Mouse (Mus musculus): ENCODE measurements around the gene Zranb1.

The Zranb1 gene

GRCm38 (mm10) chr7:133001388-133001787, 70.4 kb downstream of the Zranb1 start:
- DNase-seq (ENCODE audit: low spot score in 2 of 2), result no peak

DNA sequence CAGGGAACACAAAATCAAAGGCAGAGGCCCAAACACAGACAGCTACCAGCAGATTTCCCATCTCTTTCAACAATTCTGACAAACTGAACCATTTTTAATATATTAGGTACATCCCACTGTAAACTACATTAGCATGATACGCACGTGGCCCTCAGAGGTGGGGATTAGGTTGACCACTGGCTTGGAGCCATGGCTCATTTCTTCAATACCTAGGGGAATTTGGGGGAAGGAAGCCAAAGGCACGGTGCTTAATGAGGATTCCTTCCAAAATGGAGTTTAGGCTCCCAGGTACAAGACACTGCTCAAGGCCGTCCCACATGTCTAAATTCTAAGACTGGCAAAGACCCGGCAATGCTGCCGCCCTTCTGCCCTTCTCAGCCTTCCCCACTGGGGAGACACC, 71.3 kb downstream of the Zranb1 start:
- no peak for DNase-seq (ENCODE audit: low spot score in 2 of 2)

- DNase-seq (ENCODE audit: low spot score in 2 of 2), result peak; percentile 74 to 84
Measured at GRCm38 (mm10) chr7:133003421-133003820, 72.5 kb downstream of the Zranb1 start.

DNA sequence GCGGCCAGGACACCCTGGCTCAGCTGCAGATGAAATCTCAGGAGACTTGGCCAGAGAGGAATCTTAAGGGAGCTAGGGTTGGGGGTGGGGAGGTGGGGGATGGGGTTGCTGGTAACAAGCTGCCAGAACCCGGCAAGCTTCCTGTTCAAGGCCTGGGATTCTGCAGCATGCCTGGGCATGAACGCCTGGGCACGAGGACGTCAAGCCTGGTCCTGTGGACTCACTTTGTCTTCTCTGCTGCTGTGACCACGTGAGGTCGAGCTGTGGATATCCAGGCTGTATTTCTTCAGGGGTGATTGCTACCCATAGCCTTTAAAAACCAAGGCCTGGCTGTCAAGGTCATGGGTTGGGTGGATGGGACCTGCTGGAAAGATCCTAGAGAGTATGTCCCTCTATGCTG, 74.8 kb downstream of the Zranb1 start:
- DNase-seq (ENCODE audit: low spot score in 2 of 2), result no peak

DNA sequence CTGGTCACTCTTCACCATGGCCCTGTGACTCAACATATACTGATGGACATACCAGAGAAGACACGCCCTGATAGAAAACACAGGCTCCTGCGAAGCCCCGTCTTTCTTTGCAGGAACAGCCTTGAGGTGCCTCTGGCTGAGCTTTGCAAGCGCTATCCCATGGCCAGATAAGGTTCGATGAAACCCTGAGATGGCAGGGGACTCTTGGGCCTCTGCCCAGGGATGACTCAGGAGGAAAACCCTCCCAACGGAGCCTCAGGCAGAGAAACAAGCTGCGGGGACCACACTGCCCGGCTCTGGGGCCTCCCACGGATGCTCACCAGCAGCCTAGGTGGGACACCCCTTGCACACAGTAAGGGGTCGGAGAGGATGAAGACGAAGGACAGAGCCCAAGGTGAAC, 76.4 kb downstream of the Zranb1 start:
- no peak for DNase-seq (ENCODE audit: low spot score in 2 of 2)

DNA sequence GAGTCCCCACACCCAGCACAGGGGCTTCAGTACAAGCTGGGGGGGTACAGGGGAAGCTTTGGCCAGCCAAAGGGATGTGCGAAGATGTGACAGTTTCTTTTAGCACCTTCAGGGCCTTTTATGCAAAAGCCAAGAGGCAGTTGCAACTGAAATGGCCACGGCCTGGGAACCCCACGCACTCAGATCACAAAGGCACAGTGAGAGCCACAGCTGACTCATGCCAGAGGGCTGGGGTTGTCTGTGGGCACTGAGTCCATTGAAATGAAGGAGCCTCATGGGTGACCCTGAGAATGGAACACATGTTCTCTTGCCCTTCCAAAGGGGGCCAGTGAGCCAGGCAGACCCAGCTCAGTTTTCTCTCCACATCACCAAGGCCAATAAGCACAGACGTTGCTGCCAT, 77.7 kb downstream of the Zranb1 start:
- DNase-seq (ENCODE audit: low spot score in 2 of 2), result no peak

GRCm38 (mm10) chr7:133009676-133010075, 78.7 kb downstream of the Zranb1 start:
- no peak for DNase-seq (ENCODE audit: low spot score in 2 of 2)

GRCm38 (mm10) chr7:133010477-133010876, 79.5 kb downstream of the Zranb1 start:
- no peak for DNase-seq (ENCODE audit: low spot score in 2 of 2)

- no peak for DNase-seq (ENCODE audit: low spot score in 2 of 2)
Measured at GRCm38 (mm10) chr7:133011191-133011590, 80.2 kb downstream of the Zranb1 start.

DNA sequence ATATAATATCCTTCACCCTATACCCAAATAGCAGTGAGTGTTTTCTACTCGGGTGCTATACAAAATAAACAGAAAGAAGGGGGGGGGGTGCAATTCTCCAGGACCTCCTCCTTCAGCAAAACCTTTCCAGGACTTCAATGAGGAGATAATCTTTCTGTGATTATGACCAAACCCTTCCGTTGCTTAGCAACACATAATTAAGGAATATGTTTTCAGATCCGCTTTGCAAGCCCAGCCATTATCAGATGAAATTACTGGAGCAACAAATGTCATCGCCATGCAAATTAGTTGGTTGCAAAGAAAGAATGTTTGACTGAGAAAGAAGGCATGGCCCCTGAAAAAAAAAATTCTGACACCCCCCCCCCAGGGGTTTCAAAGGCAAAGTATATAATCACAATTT, 80.7 kb downstream of the Zranb1 start:
- no peak for DNase-seq (ENCODE audit: low spot score in 2 of 2)

DNA sequence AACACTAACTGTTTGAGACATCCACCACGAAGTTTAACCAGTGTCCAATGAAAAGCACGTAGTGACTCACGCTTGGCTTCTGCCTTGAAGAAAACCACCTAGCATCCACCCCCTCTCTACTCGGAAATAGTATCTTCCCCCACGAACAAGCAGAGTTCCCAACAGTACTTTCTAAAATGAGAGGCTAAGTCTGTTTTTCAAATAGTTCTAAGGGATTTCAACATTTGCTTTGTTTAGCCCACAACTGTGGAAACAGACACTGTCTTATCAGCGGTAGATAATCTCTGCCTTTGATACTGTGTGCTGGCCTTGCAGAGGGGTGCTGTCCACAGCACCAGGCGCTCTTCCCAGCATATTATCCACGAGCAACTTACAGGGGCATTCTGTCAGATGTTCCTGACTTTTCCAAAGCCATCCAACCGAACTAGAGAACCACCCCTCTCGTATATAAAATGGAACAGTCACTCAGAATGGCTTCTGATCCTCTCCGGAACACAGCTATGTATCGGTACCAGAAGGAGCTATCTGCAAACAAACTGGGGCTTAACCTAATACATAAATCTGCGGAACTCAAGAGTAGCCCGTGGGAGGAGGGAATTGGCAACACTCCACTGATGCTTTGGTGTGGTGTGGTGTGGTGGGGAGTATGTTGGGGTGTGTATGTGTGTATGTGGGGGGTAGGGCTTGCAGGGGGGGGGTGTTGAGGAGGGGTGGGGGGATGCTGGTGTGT, 81.9 kb downstream of the Zranb1 start:
- DNase-seq (ENCODE audit: low spot score in 2 of 2), result no peak

DNA sequence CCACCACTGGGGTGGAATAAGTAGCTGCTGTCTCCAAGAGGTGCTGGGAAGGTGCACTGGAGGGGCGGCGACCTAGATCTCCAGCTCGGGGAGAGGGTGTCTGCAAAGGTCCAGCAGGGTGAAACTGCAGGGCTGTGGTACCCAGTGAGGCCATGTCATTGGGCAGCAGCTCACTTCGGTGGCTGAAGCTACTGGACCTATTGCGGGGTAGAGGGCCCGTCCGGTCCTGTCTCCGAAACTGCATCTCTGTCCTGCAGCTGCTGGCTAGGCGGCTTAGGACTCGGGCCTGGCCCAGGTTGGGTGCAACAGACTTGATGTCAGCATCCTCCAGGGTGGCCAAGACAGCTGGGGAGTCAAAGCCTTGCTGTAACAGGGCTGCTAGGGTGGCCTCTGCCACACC, 83.0 kb downstream of the Zranb1 start:
- no peak for DNase-seq (ENCODE audit: low spot score in 2 of 2)

DNA sequence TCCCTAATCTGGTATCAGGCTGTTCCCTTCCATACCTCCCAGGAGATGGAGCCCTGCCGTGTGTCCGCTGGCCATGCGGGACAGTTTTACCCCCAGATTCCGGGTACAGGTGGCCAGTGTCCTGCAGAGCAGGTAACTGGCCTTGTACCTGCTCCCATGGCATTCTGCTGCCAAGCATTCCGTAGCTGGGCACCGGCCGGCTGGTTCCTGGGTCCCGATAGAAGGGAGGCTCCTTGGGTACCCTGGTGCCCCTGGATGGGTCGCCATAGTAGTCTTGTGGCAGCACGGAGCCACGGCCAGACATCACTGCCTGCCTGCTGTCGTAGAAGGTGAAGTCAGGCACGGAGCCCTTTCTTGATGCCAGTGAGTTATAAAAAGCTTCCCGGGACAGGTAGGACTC, 83.7 kb downstream of the Zranb1 start:
- no peak for DNase-seq (ENCODE audit: low spot score in 2 of 2)

DNA sequence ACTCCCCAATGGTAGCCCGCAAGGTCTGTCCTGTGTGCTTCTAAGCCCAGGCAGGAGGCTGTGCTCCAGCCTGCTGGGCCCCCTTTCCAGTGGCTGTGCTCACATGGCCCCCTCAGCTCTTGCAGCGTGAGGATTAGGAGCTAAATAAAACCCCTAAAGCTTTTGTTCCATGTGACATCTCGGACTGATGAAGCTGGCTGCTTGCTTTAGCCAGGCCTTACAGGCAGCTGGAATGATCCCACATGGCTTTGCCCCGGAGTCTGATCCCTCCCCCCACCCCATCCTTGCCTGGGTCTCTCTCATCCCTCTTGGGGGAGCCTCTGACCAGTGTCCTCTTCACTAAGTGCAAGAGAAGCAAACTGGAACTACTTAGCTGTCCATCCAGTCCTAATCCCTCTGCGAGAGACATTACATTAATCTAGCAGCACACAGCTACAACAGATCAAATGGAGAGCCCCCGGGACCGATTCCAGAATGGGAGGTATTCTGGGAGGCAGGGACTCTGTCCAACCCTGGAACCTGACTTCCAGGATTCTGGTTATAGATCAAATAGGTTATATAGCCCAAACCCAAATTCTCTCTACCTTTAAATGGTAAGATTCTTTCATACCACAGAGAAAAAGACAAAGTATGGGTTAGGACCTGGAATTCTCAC, 84.6 kb downstream of the Zranb1 start:
- no peak for DNase-seq (ENCODE audit: low spot score in 2 of 2)

DNA sequence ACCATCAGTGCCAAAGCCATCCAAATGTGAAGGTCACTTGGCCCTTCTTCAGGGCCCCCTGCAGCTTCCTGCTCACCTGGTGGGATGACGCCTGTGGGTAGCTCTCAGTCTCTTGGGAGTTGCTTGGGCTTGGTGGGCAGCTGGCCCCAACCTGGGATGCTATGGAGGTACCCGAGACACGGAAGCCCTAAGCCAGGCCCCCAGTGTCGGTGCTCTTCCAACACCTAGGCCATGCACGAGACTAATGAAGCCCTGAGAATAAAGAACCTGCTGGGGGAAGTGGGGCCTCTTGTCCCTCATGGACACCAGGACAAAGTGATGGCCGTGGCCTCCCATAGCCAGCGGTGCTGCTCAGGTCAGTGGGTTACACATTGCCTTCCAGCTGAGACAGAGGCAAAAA, 88.0 kb downstream of the Zranb1 start:
- no peak for DNase-seq (ENCODE audit: low spot score in 2 of 2)

DNA sequence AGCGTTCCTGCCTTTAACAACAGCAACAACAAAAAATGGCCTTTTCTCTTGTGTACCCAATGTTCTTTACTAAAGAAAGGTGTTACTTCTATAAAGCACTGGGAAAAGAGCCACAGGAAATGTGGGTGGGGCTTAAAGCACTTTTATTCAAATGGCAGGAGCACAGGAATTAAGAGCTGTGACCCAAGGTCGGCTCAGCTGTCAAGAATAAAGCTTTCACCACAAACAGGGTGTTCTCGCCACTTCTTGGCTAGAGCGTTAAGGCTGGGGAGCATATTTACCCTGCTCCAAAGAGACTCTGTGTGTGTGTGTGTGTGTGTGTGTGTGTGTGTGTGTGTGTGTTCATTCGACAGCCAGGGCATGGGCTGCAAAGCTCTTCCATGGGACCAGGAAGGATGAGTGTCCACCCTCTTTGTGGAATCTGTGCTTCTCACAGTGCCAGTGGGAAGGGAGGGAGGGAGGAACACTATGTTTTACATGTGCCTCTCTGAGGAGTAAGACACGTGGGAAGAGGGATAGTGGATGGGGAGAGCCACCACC, 88.6 kb downstream of the Zranb1 start:
- DNase-seq (ENCODE audit: low spot score in 2 of 2), result no peak

DNA sequence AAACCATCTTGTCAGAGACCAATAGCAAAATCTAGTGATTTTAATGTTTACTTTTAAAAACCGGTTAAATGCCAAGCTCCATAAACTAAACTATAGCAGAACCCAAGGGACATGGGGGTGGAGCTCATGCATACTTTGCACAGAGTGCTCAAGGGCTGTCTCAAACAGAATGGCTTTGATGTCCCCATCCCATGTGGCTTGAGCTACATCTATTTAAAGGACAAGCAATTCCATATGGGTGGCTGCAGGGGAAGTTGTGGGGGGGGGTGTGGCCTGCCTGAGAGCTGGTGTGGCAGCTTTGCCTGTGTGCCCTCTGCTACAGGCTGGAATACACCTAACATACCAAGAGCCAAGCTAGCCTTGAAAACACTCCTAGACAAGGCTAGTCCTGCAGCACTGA, 93.8 kb downstream of the Zranb1 start:
- DNase-seq (ENCODE audit: low spot score in 2 of 2), result no peak

- DNase-seq (ENCODE audit: low spot score in 2 of 2), result no peak
Measured at GRCm38 (mm10) chr7:133027930-133028329, 97.0 kb downstream of the Zranb1 start.

- no peak for DNase-seq (ENCODE audit: low spot score in 2 of 2)
Measured at GRCm38 (mm10) chr7:133029004-133029403, 98.1 kb downstream of the Zranb1 start.

DNA sequence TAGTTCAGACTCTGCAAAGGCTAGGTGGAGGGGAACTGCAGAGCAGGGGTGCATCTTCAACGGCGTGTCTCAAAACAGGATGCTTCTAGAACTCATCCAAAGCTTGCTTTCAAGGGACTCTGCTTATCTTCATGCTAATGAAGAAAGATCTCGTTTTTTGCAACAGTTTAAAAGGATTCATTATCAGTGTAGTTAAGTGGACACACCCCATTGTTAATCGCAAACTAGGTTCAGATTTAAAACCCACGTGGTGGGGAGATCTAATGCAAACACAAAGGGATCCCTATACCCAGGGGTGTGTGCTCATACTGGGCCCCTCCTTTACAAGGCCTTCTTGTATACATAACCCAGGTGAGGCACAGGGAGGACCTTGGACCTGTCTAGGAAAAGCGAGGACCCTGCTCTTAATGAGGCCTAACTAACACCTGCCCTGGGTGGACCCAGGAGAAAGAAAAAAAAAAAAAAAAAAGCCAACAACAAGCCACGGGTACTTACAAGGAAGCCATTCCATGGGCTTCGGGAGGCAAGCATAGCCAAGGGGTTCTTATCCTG, 98.6 kb downstream of the Zranb1 start:
- DNase-seq (ENCODE audit: low spot score in 2 of 2), result no peak

DNA sequence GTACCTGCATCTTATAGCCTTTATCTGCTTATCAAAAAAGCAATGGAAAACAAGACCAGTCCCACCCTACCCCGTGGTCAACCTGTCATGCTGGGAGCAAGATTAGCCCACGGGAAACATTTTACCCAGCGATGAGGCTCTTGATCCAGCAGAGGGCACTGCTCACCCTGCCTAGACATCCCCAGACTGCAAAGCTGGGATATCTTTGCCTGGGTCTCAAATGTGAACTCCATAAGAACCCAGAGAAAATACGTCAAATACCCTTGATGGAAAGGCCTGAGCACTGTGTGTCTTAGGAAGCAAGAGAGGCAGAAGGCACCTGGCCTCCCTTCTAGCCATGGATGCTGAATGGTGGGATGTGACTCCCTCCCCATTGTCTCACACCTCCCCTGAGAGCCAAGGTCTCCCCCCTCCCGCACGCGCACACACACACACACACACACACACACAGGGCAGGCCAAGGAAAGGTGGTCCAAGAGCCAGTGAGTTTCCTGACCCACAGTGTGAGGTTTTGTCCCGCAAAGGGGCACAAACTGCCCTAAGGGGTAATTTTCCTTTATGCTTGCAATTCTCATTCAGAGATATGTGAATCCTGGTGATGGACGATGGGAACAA, 101.8 kb downstream of the Zranb1 start:
- peak in 1 of 2 experiments; percentile 25 for DNase-seq (ENCODE audit: low spot score in 2 of 2)

DNA sequence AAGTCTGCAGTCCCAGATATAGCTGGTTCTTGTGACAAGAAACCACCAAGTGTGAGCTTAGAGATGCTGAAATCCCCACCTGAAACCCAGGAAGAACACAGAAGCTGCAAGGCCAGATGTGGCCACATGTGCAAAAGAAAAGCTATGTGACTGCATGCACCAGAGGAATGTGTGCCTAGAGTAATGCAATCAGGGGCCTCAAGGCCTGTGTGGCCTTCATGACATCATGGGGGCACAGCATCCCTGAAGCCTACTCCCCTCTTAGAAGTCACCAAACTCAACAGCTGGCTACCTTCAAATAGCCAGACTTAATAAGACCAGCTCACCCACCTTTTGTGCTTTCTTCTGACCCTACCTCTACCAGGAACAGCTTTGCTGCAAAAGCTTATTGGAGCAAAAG, 105.0 kb downstream of the Zranb1 start:
- no peak for DNase-seq (ENCODE audit: low spot score in 2 of 2)
